Mouse (Mus musculus) CD8-positive naive resting alpha-beta T cell, adult 2 months (primary cell): Measurements from ENCODE around the gene Plek.

Source experiments
- DNase-seq, 2 experiments: peaks; one replicate each; pipeline ENCODE4 v3.0.0; 2022; ENCODE audit warnings: low read depth in 2 of 2, low spot score in 2 of 2

Gene Plek

GRCm38 (mm10) chr11:17000353-17001334, 51.5 kb downstream of the Plek start:
- no peak for DNase-seq

GRCm38 (mm10) chr11:16999933-17000332, 52.2 kb downstream of the Plek start:
- no peak for DNase-seq

DNA sequence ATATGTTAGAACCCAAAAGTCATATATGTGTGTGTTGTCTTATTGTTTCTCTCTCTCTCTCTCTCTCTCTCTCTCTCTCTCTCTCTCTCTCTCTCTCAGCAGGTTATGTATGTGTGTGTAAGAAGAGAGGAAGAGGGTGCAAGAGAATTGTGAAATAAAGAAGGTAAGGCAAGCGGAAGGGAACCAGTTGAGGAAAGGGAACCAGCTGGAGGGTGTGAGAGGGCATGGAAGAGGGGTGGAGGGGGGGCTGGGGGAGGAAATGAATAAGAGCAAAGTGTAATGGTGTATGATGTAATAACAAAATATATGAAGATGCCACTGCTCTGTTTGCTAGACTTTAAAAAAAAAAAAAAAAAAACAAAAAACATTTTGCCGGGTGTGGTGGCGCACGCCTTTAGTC, 52.8 kb downstream of the Plek start:
- no peak for DNase-seq

- DNase-seq = no peak
Observed at GRCm38 (mm10) chr11:16997465-16997864, 54.7 kb downstream of the Plek start.

- no peak for DNase-seq
Observed at GRCm38 (mm10) chr11:16996818-16997217, 55.4 kb downstream of the Plek start.

DNA sequence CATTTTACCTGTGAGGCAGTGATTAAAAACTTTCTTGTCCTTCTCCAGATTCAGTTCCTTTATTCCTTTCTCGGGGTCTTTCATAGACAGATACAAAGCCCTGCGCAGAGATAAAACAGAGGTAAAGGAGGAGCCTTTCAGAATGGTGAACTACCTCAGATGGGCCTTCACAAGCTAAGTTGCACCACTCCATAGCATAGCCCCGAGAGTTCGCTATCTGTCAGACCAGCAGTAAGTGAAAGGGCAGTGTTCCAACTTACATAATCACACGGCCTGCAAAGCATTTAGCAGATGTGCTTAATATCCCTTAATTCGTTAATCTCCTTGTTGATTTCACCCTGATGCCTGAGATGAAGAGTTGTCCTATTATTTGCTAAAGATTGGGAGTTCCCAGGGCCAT, 59.3 kb downstream of the Plek start:
- no peak for DNase-seq

DNA sequence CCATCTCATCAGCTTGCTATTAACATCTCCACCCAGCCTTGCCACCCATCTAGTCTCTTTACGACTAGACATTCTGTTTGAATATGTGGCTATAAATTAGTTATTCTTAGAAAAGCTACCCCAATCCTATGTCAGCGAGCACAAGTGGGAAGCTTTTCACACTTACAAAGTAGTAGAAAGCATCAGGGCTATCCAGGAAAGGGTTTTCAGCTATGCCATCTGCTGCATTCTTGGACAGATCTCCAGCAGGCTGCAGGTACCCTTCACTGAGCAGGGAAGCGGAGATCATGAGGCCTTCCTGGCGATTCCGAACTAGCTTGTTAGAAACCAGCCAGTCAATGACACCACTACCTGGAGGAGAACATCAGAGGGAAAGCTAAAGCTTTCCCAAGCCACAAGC, 62.3 kb downstream of the Plek start:
- no peak for DNase-seq

DNA sequence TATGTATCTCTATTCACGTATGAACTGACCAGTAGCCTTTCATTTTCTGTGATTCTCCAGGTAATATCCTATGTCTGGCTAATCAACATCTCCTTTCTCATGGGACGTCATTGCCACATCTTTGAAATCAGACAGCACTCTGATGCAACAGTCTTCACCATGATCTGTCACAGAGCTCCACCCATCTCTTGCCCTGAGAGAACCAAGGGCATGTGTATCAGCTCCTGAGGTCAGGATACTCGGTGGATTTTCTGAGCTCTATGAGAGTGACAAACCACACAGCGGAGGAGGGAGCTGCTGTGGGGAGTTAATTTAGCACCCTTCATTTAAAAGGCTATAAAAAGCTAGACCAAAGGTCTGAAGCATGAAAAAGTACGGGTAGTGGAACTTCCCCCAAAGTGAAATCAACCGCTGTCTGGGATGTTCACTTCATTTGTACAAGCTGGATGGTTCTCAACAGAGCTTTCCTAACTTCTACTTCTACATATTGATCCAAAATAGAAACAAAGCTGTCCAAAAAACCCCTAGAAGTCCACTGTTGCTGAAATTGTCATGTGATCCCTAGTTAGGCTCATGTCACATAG, 64.3 kb downstream of the Plek start:
- no peak for DNase-seq

GRCm38 (mm10) chr11:16986550-16987187, 65.5 kb downstream of the Plek start:
- no peak for DNase-seq

DNA sequence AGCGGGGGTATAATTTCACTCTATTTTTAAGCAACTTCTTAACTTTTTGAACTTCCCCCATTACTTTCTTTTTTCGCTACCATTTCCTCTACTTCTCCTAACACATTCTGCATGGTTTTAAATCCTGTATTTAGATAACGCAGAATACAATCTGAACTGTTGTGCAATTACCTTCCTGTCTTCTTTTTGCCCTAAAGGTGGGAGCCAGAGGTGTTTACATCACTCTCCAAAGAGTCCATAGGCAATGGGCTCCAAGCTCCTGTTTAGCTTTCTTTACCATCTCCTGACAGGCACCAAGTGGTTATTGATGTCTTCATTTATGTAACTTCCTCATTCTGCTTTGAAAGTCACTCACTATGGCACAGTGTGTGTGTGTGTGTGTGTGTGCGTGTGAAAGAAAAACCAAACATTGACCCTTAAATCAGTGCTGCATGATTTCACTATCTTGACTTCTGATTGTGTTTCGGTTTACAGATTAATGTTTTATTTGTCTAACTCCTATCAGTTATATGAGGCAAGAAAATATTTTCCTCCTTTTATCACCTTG, 73.9 kb downstream of the Plek start:
- no peak for DNase-seq

DNA sequence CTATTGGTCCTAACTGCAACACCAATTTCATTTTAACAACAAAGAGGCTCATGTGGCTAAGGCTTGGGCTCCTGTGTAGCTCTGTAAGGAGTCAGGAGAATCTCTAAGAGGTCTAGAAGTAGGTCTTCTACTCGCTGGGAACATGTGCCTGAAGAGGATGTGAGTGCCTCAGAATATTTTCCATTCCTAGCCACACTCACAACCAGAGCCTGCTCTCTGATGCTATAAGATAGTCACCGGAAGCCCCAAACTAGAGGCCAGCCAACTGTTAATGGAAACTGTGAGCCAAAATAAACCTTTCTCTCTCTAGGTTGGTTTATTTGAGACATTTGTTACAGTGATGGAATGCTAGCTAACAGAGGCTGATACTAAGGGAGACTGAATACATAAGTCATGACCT, 74.6 kb downstream of the Plek start:
- no peak for DNase-seq

GRCm38 (mm10) chr11:16976937-16977336, 75.2 kb downstream of the Plek start:
- DNase-seq = no peak

GRCm38 (mm10) chr11:16973086-16973485, 79.1 kb downstream of the Plek start:
- no peak for DNase-seq

DNA sequence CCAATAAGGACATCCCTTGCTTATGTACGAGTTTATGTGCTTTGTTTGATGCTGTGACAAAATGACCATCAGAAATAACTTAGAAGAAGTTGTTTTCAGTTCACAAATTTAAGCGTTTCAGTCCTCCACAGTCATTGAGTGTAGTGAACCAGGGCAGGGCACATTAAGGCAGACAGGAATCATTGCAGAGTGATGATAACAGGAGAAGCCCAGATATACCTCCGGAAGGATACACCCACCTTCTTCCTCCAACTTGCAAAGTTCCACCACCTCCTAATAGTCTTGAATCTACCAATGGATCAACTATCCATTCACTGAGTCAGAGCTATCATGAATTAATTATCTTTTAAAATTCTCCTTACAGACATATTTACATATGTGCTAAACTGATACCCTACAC, 80.2 kb downstream of the Plek start:
- DNase-seq = no peak

DNA sequence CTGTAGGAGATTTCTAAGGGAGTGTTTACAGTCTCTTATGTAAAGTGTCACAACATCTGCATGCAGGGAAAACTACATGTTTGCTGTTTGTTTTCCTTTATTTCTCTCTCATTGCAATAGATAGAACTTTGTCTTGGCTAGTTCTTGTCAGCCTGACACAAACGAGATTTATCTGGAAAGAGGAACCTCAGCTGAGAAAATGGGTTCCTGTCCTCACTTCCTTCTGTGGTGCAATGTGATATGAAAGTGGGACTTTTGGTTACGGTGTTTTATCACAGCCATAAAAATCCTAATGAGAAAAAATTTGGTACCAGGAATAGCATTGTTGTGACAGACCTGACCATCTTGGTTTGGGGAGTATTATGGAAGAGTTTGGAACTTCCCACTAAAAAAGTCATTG, 82.5 kb downstream of the Plek start:
- no peak for DNase-seq

GRCm38 (mm10) chr11:16967806-16968205, 84.4 kb downstream of the Plek start:
- DNase-seq = no peak

GRCm38 (mm10) chr11:16958520-16958919, 93.7 kb downstream of the Plek start:
- DNase-seq = no peak

- no peak for DNase-seq
Observed at GRCm38 (mm10) chr11:16957030-16957429, 95.2 kb downstream of the Plek start.

DNA sequence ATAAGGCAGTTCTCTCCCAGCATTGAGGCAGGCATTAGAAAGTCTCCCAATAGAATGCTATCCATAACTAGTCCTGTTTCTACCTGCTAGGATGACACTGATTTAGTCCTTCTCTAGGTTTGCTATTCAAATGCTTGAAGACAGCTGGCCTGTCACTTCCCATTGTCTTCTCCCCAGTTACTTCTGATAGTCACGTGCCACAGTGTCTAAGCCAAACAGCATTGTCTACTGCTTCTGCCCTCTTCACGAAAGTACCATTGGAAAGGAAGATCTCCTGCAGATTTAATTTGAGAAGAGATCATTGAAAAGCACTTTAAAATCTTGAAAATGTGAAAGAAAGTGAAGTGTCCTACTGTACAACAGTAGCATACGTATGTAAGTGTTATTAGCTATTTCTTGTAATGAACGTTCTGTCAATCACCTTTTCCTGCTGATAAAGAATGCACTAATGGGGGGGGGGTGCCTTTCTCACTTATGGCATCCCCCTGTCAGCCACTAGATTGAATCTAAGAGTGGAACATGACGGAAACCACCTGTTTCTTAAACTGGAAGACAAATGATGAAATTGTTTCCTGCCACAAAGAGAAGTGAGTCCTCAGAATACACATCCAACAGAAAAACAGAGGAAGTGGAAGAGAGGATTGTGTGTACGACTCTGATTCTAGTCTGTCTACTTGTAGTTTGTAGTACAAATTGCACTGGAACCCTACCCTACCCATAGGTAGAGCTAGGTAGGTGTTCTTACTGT, 95.9 kb downstream of the Plek start:
- no peak for DNase-seq

DNA sequence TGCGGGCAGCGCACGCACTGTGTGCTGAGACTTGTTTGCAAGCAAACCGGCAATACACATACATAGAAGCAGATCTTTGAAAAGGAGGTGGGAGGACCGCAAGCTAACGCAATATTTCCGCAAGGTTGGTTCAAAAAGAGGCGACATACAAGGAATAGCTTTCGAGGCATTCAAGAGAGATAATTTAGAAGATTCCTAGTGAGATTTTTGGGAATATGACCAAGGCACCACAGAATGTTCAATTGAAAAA, 100.5 kb downstream of the Plek start:
- no peak for DNase-seq

DNA sequence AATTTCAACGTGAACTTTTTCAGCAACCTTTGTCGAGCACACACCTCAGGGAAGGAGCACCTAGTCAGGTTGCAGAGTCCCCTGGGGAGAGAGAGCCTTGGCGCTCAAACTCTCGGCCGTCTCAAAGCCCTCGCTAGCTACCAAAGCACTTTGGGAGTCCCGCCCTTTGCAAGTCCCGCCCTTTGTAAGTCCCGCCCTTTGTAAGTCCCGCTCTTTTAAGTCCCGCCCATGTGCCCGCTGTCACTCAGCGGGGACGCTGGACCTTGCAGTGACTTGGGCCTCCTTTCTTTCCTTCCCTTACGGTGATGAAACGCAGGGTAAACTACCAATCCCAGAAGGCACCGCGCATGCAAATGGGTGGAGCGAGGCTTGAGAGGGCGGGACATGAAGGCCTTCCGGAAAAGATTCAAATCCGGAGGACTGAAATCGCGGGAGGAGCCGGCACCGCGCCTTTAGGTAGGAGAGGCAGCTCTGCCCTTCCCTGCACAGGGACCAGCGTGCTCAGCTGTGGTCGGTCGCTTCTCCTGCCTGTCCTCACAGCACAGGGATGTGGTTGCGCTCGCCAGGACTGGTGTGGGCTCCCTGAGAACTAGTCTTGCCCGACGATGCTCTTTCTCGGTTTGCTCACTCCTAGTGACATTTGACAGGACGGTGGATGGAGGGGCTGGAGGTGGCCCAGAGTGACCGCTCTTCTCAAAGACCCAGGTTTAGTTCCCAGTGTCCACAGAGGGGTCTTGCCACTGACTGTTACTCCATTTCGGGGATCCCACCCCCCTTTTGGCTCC, 101.0 kb downstream of the Plek start, which contains the start of gene Fbxo48:
TSS of gene Fbxo48 (plus strand) at position 400 of the 785 bp plus-strand sequence.
- DNase-seq = peak; percentile 95 to 96
